Mouse (Mus musculus) megakaryocyte, embryonic 14.5 days (primary cell): ENCODE measurements around the gene Rnf115. TPM values are rescaled to one million over a fixed set of nuclear protein-coding genes. Genes with fewer than 3 reads are reported as not detected.

Experiments used
- H3K27me3 ChIP-seq: replicated peaks from 2 replicates; pipeline ENCODE3; 2012; ENCODE audit warnings: inconsistent platforms
- H3K36me3 ChIP-seq: replicated peaks from 2 replicates; pipeline ENCODE3; 2012; ENCODE audit warnings: low read length, inconsistent platforms, mixed read lengths
- H3K4me1 ChIP-seq: 2 replicates; pipeline ENCODE4 v1.6.1; 2012; ENCODE audit warnings: inconsistent platforms
- H3K4me3 ChIP-seq: replicated peaks from 2 replicates; pipeline ENCODE3; 2012; ENCODE audit warnings: moderate library complexity, mild to moderate bottlenecking, inconsistent platforms
- H3K9me3 ChIP-seq: 2 replicates; pipeline ENCODE4 v1.6.1; 2012; ENCODE audit warnings: inconsistent platforms
- FLI1 ChIP-seq: IDR thresholded peaks from 2 replicates; pipeline ENCODE4 v1.6.1; 2012; ENCODE audit warnings: low read length, inconsistent platforms, mixed read lengths
- GATA1 ChIP-seq: IDR thresholded peaks from 3 replicates; pipeline ENCODE4 v1.6.1; 2012; ENCODE audit warnings: mixed read lengths, low read length, inconsistent platforms, borderline replicate concordance
- polyA plus RNA-seq: library from polyadenylated mRNA; stranded (reverse); fragments of >175 nt; gene quantifications from 2 replicates; pipeline ENCODE4 v1.2.3, GENCODE M21; 2012; ENCODE audit warnings: low replicate concordance; ENCODE audit not compliant: insufficient read depth

The Rnf115 gene
- polyA plus RNA-seq, 1 experiment = 19.1 TPM

- Histone ChIP-seq H3K9me3 (no peaks in the 10 kb centered on the region), H3K4me3 (no peak overlapping the region), H3K4me1 (peaks cover 67% of the 10 kb centered on the region), H3K27me3 (no peaks in the 10 kb centered on the region), H3K36me3 (peaks cover 7% of the 10 kb centered on the region)
- no peak for TF ChIP-seq GATA1
- no peak for TF ChIP-seq FLI1
Observed at GRCm38 (mm10) chr3:96693579-96693978, 33.9 kb upstream of the Rnf115 start.

GRCm38 (mm10) chr3:96696198-96696765, 31.2 kb upstream of the Rnf115 start, which contains the start of gene Pias3:
Gene Pias3, plus strand, starts transcription at chr3:96696384.
- H3K9me3 ChIP-seq = no peaks in the 10 kb centered on the region
- peaks cover 59% of the 10 kb centered on the region for H3K4me1 ChIP-seq
- peak within 1 kb of the TSS; percentile 96 for H3K4me3 ChIP-seq
- peaks cover 31% of the 10 kb centered on the region for H3K36me3 ChIP-seq
- no peaks in the 10 kb centered on the region for H3K27me3 ChIP-seq
- TF ChIP-seq FLI1 (no peak), GATA1 (no peak)

DNA sequence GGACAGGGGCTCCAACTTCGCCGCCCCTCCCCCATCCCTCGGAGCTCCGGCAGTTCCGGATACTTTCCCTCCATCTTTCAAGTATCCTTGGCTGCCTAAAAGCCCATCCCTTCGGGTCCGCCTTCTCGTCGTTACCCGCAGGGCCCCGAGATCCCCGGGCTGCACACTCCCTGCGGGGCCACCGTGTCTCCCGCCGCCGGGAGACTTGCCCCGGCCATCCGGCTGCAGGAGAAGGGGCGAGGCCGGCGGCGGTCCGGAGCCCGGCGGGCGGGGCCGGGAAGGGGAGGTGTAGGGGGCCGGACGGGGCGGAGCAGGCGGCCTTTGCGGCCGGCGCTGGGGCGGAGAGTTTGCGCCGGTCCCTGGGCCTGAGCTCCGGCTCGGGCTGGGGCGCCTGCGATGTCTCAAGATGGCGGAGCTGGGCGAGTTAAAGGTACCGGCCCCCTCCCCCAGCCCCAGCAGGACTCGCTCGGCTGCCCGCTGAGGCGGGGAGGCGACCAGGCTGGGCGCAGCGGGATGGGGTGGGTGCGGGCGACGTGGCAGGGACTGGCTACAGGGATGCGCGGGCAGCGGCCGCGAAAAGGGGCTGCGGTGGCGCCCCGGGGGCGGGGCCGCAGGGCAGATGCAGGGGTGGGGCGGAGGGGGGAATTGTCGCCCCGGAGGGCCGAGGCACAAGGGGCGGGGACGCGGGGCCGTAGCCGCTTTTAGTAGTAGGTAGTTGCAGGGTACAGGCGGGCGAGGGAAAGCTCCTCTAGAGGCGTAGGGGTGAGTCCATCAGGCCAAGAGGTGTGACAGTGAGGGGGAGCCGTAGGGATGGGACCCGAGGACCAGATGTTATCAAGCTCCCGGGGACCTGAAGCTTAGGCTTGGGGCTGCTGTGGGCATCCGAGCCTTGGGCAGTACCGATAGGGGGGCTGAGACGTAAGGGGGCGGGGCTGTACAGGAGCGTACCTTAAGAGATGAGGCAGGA, 30.4 kb upstream of the Rnf115 start:
- Histone ChIP-seq H3K4me1 (peaks cover 52% of the 10 kb centered on the region), H3K36me3 (peaks cover 39% of the 10 kb centered on the region), H3K27me3 (no peaks in the 10 kb centered on the region), H3K9me3 (no peaks in the 10 kb centered on the region), H3K4me3 (peak overlapping the region; percentile 96)
- TF ChIP-seq FLI1 (no peak), GATA1 (no peak)

DNA sequence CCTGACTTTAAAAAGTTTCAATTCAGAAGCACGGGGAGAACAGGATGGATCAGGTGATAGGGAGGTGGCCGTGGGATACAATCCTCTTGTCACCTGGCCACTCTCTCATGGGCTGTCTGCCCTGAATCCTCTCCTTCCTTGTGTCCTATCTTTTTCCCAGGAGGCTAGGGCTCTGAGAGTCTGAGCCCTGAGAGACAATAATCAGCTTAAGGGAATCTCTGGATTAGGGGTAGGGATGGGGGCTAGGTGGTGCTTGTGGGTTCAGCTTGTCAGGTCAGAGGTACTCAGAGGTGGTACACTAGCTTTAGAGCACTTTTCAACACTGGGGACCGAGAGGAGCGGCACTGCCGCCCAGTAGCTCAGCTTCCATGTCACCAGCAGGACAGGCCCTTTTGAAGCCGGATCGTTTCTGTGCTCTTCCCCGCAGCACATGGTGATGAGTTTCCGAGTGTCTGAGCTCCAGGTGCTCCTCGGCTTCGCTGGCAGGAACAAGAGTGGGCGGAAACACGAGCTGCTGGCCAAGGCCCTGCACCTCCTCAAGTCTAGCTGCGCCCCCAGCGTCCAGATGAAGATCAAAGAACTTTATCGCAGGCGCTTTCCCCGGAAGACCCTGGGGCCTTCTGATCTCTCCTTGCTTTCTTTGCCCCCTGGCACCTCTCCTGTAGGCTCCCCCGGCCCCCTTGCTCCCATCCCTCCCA, 28.3 kb upstream of the Rnf115 start:
- no peaks in the 10 kb centered on the region for H3K27me3 ChIP-seq
- TF ChIP-seq GATA1 = no peak
- TF ChIP-seq FLI1 = no peak
- H3K4me3 ChIP-seq = no peak overlapping the region
- H3K4me1 ChIP-seq = peaks cover 45% of the 10 kb centered on the region
- H3K9me3 ChIP-seq = no peaks in the 10 kb centered on the region
- H3K36me3 ChIP-seq = peaks cover 59% of the 10 kb centered on the region

DNA sequence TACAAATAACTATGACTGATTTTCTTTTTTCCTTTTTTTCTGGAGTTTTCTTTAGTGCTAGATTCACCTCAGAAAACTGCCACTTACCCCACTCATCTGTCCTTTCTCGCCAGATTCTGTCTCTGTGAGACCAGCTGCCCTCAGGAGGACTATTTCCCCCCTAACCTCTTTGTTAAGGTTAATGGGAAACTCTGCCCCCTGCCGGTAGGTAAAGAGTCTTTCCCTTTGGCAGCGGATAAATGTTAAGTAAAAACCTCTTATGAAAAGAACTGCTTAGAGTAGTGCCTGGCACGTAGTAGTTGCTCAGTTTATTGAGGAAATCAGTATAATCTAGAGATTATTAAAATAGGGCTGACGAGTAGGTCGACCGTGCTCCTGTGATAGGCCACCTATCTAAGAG, 27.1 kb upstream of the Rnf115 start:
- TF ChIP-seq FLI1 = no peak
- TF ChIP-seq GATA1 = no peak
- Histone ChIP-seq H3K4me1 (peaks cover 44% of the 10 kb centered on the region), H3K4me3 (no peak overlapping the region), H3K36me3 (peaks cover 71% of the 10 kb centered on the region), H3K27me3 (no peaks in the 10 kb centered on the region), H3K9me3 (no peaks in the 10 kb centered on the region)

- no peak overlapping the region for H3K4me3 ChIP-seq
- no peak for TF ChIP-seq FLI1
- no peak for TF ChIP-seq GATA1
- H3K9me3 ChIP-seq = no peaks in the 10 kb centered on the region
- peaks cover 38% of the 10 kb centered on the region for H3K4me1 ChIP-seq
- no peaks in the 10 kb centered on the region for H3K27me3 ChIP-seq
- peaks cover 77% of the 10 kb centered on the region for H3K36me3 ChIP-seq
Observed at GRCm38 (mm10) chr3:96701003-96701402, 26.5 kb upstream of the Rnf115 start.

DNA sequence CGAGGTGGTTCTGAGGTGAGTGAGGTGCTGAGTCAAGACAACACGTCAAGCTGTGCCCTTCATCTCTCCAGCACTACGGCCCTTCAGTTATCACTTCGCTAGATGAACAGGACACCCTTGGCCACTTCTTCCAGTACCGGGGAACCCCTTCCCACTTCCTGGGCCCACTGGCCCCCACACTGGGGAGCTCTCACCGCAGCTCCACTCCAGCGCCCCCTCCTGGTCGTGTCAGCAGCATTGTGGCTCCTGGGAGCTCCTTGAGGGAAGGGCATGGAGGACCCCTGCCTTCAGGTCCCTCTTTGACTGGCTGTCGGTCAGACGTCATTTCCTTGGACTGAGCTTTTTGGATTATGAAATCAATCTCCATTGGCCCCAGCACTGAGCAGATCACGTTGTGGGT, 22.7 kb upstream of the Rnf115 start:
- no peak overlapping the region for H3K4me3 ChIP-seq
- H3K36me3 ChIP-seq = peaks cover 75% of the 10 kb centered on the region
- no peak for TF ChIP-seq GATA1
- no peak for TF ChIP-seq FLI1
- peaks cover 17% of the 10 kb centered on the region for H3K27me3 ChIP-seq
- H3K4me1 ChIP-seq = peaks cover 30% of the 10 kb centered on the region
- H3K9me3 ChIP-seq = no peaks in the 10 kb centered on the region

DNA sequence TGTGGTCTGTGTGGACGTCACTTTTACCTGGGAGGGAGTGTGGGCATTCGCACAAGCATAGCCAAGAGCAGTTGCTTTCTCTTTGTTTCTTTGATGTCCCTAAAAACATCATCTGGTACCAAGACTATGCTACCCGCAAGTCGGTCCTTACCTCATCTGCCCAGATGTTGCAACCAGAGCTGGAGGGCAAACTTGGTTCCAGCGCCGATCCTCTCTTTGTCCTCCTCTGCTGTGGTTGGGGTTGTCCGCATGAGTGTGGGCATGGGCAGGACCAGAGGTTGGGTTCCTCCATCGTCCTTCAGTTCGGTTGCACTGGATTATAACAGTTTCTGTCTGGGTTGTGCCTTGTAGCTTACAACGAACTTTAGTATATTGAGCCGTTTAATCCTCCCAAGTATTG, 21.2 kb upstream of the Rnf115 start:
- Histone ChIP-seq H3K4me3 (no peak overlapping the region), H3K36me3 (peaks cover 75% of the 10 kb centered on the region), H3K9me3 (0 out of 2 replicates have a peak, but pooled peaks cover 4% of the 10 kb centered on the region), H3K4me1 (peaks cover 27% of the 10 kb centered on the region), H3K27me3 (peaks cover 17% of the 10 kb centered on the region)
- TF ChIP-seq FLI1 (no peak), GATA1 (no peak)

- Histone ChIP-seq H3K27me3 (peaks cover 17% of the 10 kb centered on the region), H3K9me3 (0 out of 2 replicates have a peak, but pooled peaks cover 4% of the 10 kb centered on the region), H3K4me1 (peaks cover 27% of the 10 kb centered on the region), H3K4me3 (no peak overlapping the region), H3K36me3 (peaks cover 75% of the 10 kb centered on the region)
- TF ChIP-seq GATA1 (no peak), FLI1 (no peak)
Observed at GRCm38 (mm10) chr3:96706984-96707383, 20.5 kb upstream of the Rnf115 start.
